Mouse (Mus musculus): ENCODE measurements around the gene Sypl2.

DNA sequence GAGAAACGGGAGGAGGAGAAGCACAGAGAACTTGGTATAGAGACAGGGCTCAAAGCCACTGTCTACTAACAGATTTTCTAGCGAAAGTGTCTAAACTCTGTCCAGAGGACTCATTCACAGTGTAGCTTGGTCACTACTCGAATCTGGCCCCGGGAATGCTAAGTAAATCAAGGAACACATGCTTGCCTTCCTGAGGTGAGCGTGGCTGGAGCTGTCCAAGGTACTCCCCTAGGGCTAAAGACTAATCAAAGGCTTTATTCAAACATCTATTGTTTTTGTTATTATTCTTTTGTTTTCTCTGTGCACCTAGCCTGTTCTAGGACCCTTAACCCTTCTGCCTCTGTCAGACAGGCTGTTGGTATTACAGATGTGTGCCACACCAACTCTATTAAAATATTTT is 11.7 kb downstream of the Sypl2 start:
- TF ChIP-seq CTCF (IDR thresholded peaks at IDR 0.05; ENCODE audit: extremely low read depth, insufficient read depth, insufficient read length, insufficient replicate concordance) = no peak
- TF ChIP-seq POLR2A (IDR thresholded peaks at IDR 0.05; ENCODE audit: low read depth, low read length) = no peak

Data from spleen, adult 2 months (tissue).